In genomic region chr9:42944536-42945006, GRCm38 (mm10) we compare ENCODE assay signal across 8 mouse cellular contexts. TPM values are rescaled to one million over a fixed set of nuclear protein-coding genes. Genes with fewer than 3 reads are reported as not detected.
A peak's percentile ranks its signal among the peaks of the same experiment; 100 is the strongest.
DNase-seq lines count a peak whose midpoint lies in the region; ATAC-seq lines count a peak whose summit lies in the region.

No protein-coding gene starts in this region.

- ATAC-seq in intestine, embryonic 16.5 days: peak; percentile 94
- ATAC-seq in midbrain, embryonic 11.5 days (ENCODE audit: low FRiP score): peak; percentile 92

- no peaks in the 10 kb centered on the region for H3K27me3 ChIP-seq in intestine, embryonic 16.5 days (replicated peaks; ENCODE audit: control insufficient read depth, insufficient read depth, low read length)
- peaks cover 8% of the 10 kb centered on the region for H3K27me3 ChIP-seq in midbrain, embryonic 11.5 days (ENCODE audit: control insufficient read depth, insufficient read depth, low read length)

- no peaks in the 10 kb centered on the region for H3K9me3 ChIP-seq in intestine, embryonic 16.5 days (ENCODE audit: control insufficient read depth, low read length)
- no peaks in the 10 kb centered on the region for H3K9me3 ChIP-seq in midbrain, embryonic 11.5 days (ENCODE audit: control insufficient read depth, low read length)

- DNase-seq in adrenal gland, adult 2 months: peak; percentile 89
- DNase-seq in embryo, embryonic 11 days: peak; percentile 94
- peak; percentile 79 to 85 for DNase-seq in gastrocnemius, postnatal 36 days
- DNase-seq in left cerebral cortex, postnatal 36 days (ENCODE audit: low spot score in 2 of 2): peak; percentile 77 to 86
- DNase-seq in midbrain, embryonic 11.5 days (ENCODE audit: low spot score, missing footprints): peak; percentile 99
- DNase-seq in right cerebral cortex, postnatal 4 days: peak; percentile 91
- DNase-seq in yolk sac, embryonic 10.5 days (ENCODE audit: low spot score): peak; percentile 87

- peak overlapping the region; percentile 98 for H3K4me2 ChIP-seq in intestine, embryonic 16.5 days (ENCODE audit: low read depth, low read length)
- peak overlapping the region; percentile 98 for H3K4me2 ChIP-seq in midbrain, embryonic 11.5 days

- peaks cover 9% of the 10 kb centered on the region for H3K4me1 ChIP-seq in intestine, embryonic 16.5 days (ENCODE audit: control insufficient read depth, insufficient read depth, low read length)
- peaks cover 9% of the 10 kb centered on the region for H3K4me1 ChIP-seq in midbrain, embryonic 11.5 days (ENCODE audit: control insufficient read depth, insufficient read depth, low read length)

- peak overlapping the region; percentile 78 for H3K9ac ChIP-seq in intestine, embryonic 16.5 days (ENCODE audit: low read depth, low read length)
- H3K9ac ChIP-seq in midbrain, embryonic 11.5 days (ENCODE audit: low read length): peak overlapping the region; percentile 89

- no peaks in the 10 kb centered on the region for H3K36me3 ChIP-seq in intestine, embryonic 16.5 days (ENCODE audit: control insufficient read depth, insufficient read depth, low read length)
- H3K36me3 ChIP-seq in midbrain, embryonic 11.5 days (ENCODE audit: control insufficient read depth, insufficient read depth, low read length): no peaks in the 10 kb centered on the region

- under 1% methylated on average over 45 of the region's 52 CpGs for WGBS in intestine, embryonic 16.5 days
- 2% methylated on average over 44 of the region's 52 CpGs for WGBS in midbrain, embryonic 11.5 days

- no peak overlapping the region for H3K27ac ChIP-seq in intestine, embryonic 16.5 days (ENCODE audit: low read length)
- no peak overlapping the region for H3K27ac ChIP-seq in midbrain, embryonic 11.5 days (ENCODE audit: low read depth, low read length)

- peak overlapping the region; percentile 80 for H3K4me3 ChIP-seq in intestine, embryonic 16.5 days (ENCODE audit: low read length)
- H3K4me3 ChIP-seq in midbrain, embryonic 11.5 days (ENCODE audit: low read depth, low read length): peak overlapping the region; percentile 79

- intact Hi-C loops in gastrocnemius, postnatal 36 days (cut with DNase I): loop anchor here (1.0 to 5.0 kb wide), 4 partner anchors 156 to 618 kb away; no protein-coding TSS in a partner anchor
- intact Hi-C loops in left cerebral cortex, postnatal 36 days (cut with DNase I): loop anchor here (1.0 to 5.0 kb wide), 7 partner anchors 47 to 618 kb away; no protein-coding TSS in a partner anchor

RNA-seq across cellular contexts. Expression of gene Grik4, which starts 0.3 kb away (rescaled TPM):
- 1 to 10 TPM; 1.2 to 2.5 TPM for total RNA-seq in adrenal gland, adult 2 months (2021)
- 1.3 and 1.6 TPM in 2 replicates for polyA plus RNA-seq in adrenal gland, adult 2 months (2012; rRNA removed)
- under 1 TPM in 1 of 2 experiments, not detected in 1; 0.17 TPM for total RNA-seq in gastrocnemius, postnatal 36 days (2021)
- 1.1 TPM in 2 replicates for polyA plus RNA-seq in intestine, embryonic 16.5 days (2015; fragmentation: Nextera tagmentation; extraction: Ambion mirVana)
- total RNA-seq in left cerebral cortex, postnatal 36 days (2021): 10 to 100 TPM; 19.2 to 19.8 TPM
- 1.2 TPM in 2 replicates for polyA plus RNA-seq in midbrain, embryonic 11.5 days (2014; fragmentation: Nextera tagmentation; extraction: Ambion mirVana)

Comparison
In these comparisons a context has a peak if more than half of its experiments do, and no peak if none do; other contexts are left out.
1. RNA of gene Grik4, which starts 0.3 kb away (total RNA-seq): 19.2 to 19.8 TPM in left cerebral cortex, postnatal 36 days; 1.2 to 2.5 TPM in adrenal gland, adult 2 months and 0.17 TPM in gastrocnemius, postnatal 36 days; every median in the first group is over 4 times any median in the second.
2. Peak in every context shown above with its lines, with median percentiles within 50 percentile points of each other: DNase-seq.